Mouse (Mus musculus) forebrain, embryonic 16.5 days (tissue): ENCODE measurements around the gene Rab11fip3. TPM values are rescaled to one million over a fixed set of nuclear protein-coding genes. Genes with fewer than 3 reads are reported as not detected.
A peak's percentile ranks its signal among the peaks of the same experiment; 100 is the strongest.

Experiments
- ATAC-seq: fragments of 200-750 bp; cut with Nextera tagmentation; 2 replicates; pipeline ENCODE4 v1.8.0; 2017; ENCODE audit warnings: mild to moderate bottlenecking, moderate library complexity
- H3K27ac ChIP-seq: fragments of 300-500 bp; sonication (generic); 2 replicates; pipeline ENCODE4 v1.5.1; 2014; ENCODE audit warnings: low read length, control low read depth
- H3K27me3 ChIP-seq: fragments of 300-500 bp; sonication (generic); replicated peaks from 2 replicates; pipeline ENCODE4 v1.6.1; 2014; ENCODE audit warnings: low read length; ENCODE audit not compliant: control insufficient read depth, insufficient read depth
- H3K36me3 ChIP-seq: fragments of 300-500 bp; sonication (generic); 2 replicates; pipeline ENCODE4 v1.6.1; 2014; ENCODE audit not compliant: control insufficient read depth, insufficient read depth
- H3K4me1 ChIP-seq: fragments of 300-500 bp; sonication (generic); replicated peaks from 2 replicates; pipeline ENCODE4 v1.6.1; 2014; ENCODE audit warnings: low read length; ENCODE audit not compliant: control insufficient read depth, insufficient read depth
- H3K4me2 ChIP-seq: fragments of 300-500 bp; sonication (generic); 2 replicates; pipeline ENCODE4 v1.6.1; 2014; ENCODE audit warnings: mild to moderate bottlenecking, low read length, control low read depth
- H3K4me3 ChIP-seq: fragments of 300-500 bp; sonication (generic); replicated peaks from 2 replicates; pipeline ENCODE4 v1.5.1; 2014; ENCODE audit warnings: mild to moderate bottlenecking, low read length, control low read depth
- H3K9ac ChIP-seq: fragments of 300-500 bp; sonication (generic); replicated peaks from 2 replicates; pipeline ENCODE4 v1.6.1; 2014; ENCODE audit warnings: low read depth, low read length, control low read depth
- H3K9me3 ChIP-seq: fragments of 300-500 bp; sonication (generic); 2 replicates; pipeline ENCODE4 v1.6.1; 2016; ENCODE audit warnings: low read length; ENCODE audit not compliant: control insufficient read depth
- WGBS: fragments of 180-500 bp; shearing (Covaris S2); extraction: QIAGEN DNeasy Blood & Tissue Kit; methylation state at CpG from one replicate; pipeline ENCODE4 v1.1.7; 2014; 5-methylcytosine and 5-hydroxymethylcytosine counted together
- polyA plus RNA-seq: library from polyadenylated mRNA; unstranded; fragments of >200 nt; fragmentation: Nextera tagmentation; extraction: Ambion mirVana; gene quantifications from 2 replicates; pipeline ENCODE4 v1.2.1, GENCODE M21; 2015

The Rab11fip3 gene
- polyA plus RNA-seq, 1 experiment from 2014 or later: 39.9 TPM

DNA sequence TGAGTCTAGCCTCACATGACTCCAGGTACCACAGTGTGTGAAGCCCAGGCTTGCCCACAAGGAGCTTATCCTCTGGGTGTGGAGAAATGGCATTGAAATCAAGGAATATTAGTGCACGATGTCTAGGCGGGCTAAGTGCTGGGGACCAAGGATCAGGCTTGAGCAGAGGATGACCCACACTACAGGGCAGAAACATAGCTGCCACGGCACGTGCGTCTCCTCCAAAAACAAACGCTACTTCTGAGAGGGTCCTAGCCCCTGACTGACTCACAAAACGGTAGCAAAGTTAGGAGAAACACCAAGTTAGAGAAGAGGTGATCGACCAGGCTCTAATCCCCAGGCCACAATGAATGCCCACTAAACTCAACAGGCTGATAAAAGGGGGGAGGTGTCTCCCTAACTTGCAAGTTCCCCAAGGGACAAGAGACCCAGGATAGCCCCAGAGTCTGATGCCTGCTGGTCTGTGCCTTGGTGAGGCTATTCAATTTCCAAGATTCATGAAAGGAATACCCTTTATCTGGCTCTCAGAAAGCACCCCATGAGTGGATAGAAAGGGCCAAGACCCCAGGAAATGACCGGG is 25.3 kb upstream of the Rab11fip3 start:
- Histone ChIP-seq H3K36me3 (no peaks in the 10 kb centered on the region), H3K4me3 (peak overlapping the region; percentile 60), H3K4me2 (peak overlapping the region; percentile 72), H3K9me3 (no peaks in the 10 kb centered on the region), H3K4me1 (peaks cover 6% of the 10 kb centered on the region), H3K27me3 (no peaks in the 10 kb centered on the region), H3K27ac (no peak overlapping the region), H3K9ac (peak overlapping the region; percentile 79)
- WGBS: 27% methylated on average over 9 of the region's 9 CpGs
- no peak for ATAC-seq

DNA sequence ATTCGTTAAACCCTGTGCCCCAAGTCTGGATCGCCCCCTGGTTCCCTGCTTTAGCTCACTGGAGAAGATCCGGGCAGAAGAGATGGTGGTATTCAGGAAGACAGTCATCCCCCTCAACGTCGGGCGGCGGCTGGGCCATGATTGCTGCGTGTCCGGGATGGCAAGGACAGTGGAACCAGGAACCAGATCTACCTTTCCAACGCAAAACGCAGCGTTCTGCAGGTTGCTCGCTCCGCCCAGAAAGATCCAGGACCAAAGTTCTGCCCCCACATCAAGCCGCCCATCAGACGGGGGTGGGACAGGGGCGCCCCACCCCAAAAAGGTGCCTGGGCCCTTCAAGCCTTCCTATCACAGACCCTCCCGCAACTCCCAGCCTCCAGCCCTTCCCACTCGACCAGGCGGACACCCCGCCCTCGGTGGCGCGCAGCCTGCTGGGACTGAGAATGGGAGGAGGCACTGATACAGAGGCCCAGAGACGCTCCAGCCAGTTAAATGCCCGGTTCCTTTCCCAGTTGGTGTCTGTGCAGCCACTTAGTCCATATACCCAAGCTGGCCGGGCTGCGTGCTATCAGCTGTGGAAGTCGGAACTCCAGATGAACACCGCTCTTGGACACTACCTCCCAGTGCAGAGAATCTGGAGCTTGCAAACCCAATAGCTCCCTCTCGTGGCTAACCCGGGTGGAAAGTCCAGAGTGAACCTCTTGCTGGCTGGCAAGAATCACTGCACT is 20.7 kb upstream of the Rab11fip3 start, which contains the start of gene Decr2:
Decr2 (minus strand) TSS at position 433 of the 728 bp plus-strand sequence.
- H3K27me3 ChIP-seq: no peaks in the 10 kb centered on the region
- peak within 1 kb of the TSS; percentile 68 for H3K27ac ChIP-seq
- 1% methylated on average over 32 of the region's 32 CpGs for WGBS
- no peaks in the 10 kb centered on the region for H3K36me3 ChIP-seq
- H3K4me3 ChIP-seq: peak within 1 kb of the TSS; percentile 58
- peak within 1 kb of the TSS; percentile 83 for H3K4me2 ChIP-seq
- peak; percentile 90 for ATAC-seq
- no peaks in the 10 kb centered on the region for H3K9me3 ChIP-seq
- peaks cover 7% of the 10 kb centered on the region for H3K4me1 ChIP-seq
- H3K9ac ChIP-seq: peak within 1 kb of the TSS; percentile 74

DNA sequence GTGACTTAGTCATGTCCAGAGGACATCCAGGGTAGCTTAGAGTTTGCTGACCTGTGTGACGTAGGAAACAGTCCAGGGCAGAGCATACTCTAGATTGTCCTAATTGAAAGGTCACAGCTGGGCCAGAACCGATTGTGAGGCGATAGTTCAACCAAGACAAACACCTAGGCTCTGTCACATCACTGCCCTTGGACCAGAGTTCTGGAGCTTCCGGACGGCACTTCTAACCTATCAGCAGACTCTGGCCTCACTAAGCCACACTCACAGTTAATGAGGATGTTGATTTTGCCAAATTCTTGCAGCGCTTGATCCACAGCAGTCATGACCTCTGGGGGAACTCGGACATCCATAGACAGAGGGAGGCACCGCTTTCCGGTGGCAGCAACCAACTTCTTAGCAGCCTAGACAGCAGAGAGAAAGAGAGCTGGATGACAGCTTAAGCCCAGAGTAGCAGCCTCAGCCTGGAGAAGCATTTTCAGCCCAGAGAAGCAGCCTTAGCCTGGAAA is 17.8 kb upstream of the Rab11fip3 start:
- ATAC-seq: no peak
- no peaks in the 10 kb centered on the region for H3K36me3 ChIP-seq
- peaks cover 7% of the 10 kb centered on the region for H3K4me1 ChIP-seq
- WGBS: 90% methylated on average over 9 of the region's 9 CpGs
- no peak overlapping the region for H3K4me3 ChIP-seq
- no peak overlapping the region for H3K27ac ChIP-seq
- no peaks in the 10 kb centered on the region for H3K9me3 ChIP-seq
- no peak overlapping the region for H3K4me2 ChIP-seq
- H3K9ac ChIP-seq: no peak overlapping the region
- no peaks in the 10 kb centered on the region for H3K27me3 ChIP-seq

DNA sequence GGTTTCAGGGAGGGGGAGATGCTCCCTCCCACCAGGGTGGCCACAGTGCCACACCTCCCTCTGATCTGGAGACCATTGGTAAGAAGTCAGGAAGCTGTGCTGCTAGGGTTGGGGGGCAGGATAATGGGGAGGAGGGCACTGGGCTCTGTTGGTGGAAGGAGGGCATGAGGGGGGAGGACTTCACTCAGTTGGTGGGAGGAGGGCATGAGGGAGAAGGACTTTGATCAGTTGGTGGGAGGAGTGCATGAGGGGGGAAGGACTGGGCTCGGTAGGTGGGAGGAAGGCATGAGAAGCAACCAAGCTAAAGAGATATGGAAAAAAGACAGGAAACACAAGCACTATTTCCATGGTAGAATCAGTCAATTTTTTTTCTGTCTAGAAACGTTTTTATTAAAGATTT is 11.5 kb upstream of the Rab11fip3 start:
- no peaks in the 10 kb centered on the region for H3K4me1 ChIP-seq
- 49% methylated on average over 2 of the region's 2 CpGs for WGBS
- H3K4me2 ChIP-seq: no peak overlapping the region
- H3K27ac ChIP-seq: no peak overlapping the region
- H3K36me3 ChIP-seq: no peaks in the 10 kb centered on the region
- no peaks in the 10 kb centered on the region for H3K9me3 ChIP-seq
- ATAC-seq: no peak
- H3K4me3 ChIP-seq: no peak overlapping the region
- no peaks in the 10 kb centered on the region for H3K27me3 ChIP-seq
- no peak overlapping the region for H3K9ac ChIP-seq

DNA sequence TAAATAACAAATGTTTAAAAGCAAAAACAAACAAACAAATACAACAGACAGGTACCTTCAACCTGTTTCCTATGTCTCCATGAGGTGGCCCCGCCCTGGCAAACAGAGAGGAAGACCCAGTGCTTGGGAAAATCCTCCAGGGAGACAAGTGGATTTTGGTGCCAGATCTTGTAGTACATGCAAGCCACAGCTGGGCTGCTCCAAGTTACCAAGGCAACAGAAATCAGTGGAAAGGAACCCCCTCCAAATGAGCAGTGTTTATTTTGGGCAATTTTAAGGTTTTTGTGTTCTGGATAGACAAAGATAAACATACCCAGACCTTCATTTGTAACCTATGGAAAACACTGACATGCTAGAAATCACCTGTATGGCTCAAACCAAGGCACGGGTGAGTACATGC is 9.5 kb upstream of the Rab11fip3 start:
- no peak for ATAC-seq
- WGBS: 63% methylated on average over 2 of the region's 2 CpGs
- H3K27ac ChIP-seq: no peak overlapping the region
- H3K9ac ChIP-seq: no peak overlapping the region
- H3K36me3 ChIP-seq: no peaks in the 10 kb centered on the region
- H3K4me3 ChIP-seq: no peak overlapping the region
- no peak overlapping the region for H3K4me2 ChIP-seq
- no peaks in the 10 kb centered on the region for H3K27me3 ChIP-seq
- no peaks in the 10 kb centered on the region for H3K9me3 ChIP-seq
- no peaks in the 10 kb centered on the region for H3K4me1 ChIP-seq

DNA sequence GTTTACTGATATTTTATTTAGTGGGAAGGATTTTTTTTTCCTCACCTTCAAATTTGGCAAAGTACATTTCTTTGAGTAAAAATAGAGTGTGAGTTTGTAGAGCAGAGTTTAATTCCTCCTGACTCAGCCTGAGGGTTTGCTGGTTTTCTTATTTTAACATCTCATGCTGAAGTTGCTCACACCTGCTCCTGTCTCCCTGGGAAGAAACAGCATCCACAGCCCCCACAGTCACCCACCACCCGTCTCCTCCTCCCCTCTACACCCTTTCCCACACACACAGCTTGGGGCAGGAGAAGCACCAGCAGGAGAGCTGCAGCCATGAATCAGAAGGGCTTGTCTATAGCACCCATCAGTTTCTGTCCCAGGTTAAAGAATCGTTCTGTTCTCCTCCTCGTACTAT is 5.9 kb upstream of the Rab11fip3 start:
- Histone ChIP-seq H3K9me3 (no peaks in the 10 kb centered on the region), H3K4me2 (no peak overlapping the region), H3K4me3 (no peak overlapping the region), H3K9ac (no peak overlapping the region), H3K27me3 (0 out of 2 replicates have a peak, but pooled peaks cover 2% of the 10 kb centered on the region), H3K36me3 (no peaks in the 10 kb centered on the region), H3K27ac (no peak overlapping the region), H3K4me1 (no peaks in the 10 kb centered on the region)
- no peak for ATAC-seq
- WGBS: 74% methylated on average over 3 of the region's 3 CpGs

DNA sequence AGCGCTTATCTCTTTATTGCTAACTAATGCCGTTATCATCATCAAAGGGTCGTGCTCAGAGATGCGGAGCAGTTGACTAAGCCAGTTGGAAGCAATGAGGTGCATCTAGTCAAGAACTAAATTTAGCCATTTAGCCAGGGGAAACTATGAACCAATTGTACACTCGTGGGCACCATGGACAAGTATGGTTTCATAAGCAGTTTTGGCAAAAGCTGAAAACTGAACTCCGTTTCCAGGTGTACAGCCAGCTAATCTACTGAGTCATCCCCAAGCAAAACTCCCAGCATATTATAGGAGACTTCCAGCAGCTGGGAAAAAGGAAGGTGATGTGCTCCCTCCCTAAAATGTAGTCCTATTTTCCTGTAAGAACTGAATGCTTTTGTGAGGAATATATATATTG is 781 bp upstream of the Rab11fip3 start:
- Histone ChIP-seq H3K27ac (no peak overlapping the region), H3K4me3 (peak overlapping the region; percentile 99), H3K4me2 (peak overlapping the region; percentile 100), H3K27me3 (0 out of 2 replicates have a peak, but pooled peaks cover 2% of the 10 kb centered on the region), H3K36me3 (no peaks in the 10 kb centered on the region), H3K4me1 (peaks cover 29% of the 10 kb centered on the region), H3K9ac (peak overlapping the region; percentile 98; the same call in 1 of the 2 replicates), H3K9me3 (no peaks in the 10 kb centered on the region)
- no peak for ATAC-seq
- 34% methylated on average over 6 of the region's 6 CpGs for WGBS

DNA sequence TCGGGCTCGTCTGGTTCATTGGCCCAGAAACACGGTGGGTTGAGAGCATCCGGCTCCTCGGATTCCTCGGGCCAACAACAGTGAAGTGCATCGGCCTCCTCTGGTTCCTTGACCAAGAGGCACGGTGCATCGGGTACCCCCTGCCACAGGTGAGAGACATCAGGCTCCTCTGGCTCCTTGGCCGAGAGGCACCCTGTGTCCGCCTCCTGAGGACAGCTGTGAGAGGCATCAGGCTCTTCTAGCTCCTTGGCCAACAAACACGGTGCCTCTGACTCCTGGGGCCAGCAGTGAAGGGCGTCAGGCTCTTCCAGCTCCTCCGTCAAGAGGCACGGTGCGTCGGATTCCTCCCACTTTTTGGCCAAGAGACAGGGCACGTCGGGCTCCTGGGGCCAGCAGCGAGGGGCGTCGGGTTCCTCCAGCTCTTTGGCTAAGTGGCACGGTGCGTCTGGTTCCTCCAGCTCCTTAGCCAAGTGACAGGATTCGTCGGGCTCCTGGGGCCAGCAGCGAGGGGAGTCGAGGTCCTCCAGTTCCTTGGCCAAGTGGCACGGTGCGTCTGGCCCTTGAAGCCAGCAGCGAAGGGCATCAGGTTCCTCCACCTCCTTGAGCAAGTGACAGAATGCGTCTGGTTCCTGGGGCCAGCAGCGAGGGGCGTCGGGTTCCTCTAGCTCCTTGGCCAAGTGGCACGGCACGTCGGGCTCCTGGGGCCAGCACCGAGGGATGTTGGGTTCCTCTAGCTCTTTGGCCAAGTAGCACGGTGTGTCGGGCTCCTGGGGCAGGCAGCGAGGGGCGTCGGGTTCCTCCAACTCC is 1.1 kb downstream of the Rab11fip3 start:
- peak overlapping the region; percentile 100 for H3K4me2 ChIP-seq
- WGBS: 2% methylated on average over 44 of the region's 44 CpGs
- H3K27ac ChIP-seq: peak overlapping the region; percentile 92
- H3K36me3 ChIP-seq: peaks cover 5% of the 10 kb centered on the region
- H3K9ac ChIP-seq: peak overlapping the region; percentile 98
- ATAC-seq: no peak; the same call in 1 of the 2 replicates
- no peaks in the 10 kb centered on the region for H3K9me3 ChIP-seq
- H3K4me1 ChIP-seq: peaks cover 45% of the 10 kb centered on the region
- H3K27me3 ChIP-seq: 0 out of 2 replicates have a peak, but pooled peaks cover 2% of the 10 kb centered on the region
- peak overlapping the region; percentile 99 for H3K4me3 ChIP-seq

DNA sequence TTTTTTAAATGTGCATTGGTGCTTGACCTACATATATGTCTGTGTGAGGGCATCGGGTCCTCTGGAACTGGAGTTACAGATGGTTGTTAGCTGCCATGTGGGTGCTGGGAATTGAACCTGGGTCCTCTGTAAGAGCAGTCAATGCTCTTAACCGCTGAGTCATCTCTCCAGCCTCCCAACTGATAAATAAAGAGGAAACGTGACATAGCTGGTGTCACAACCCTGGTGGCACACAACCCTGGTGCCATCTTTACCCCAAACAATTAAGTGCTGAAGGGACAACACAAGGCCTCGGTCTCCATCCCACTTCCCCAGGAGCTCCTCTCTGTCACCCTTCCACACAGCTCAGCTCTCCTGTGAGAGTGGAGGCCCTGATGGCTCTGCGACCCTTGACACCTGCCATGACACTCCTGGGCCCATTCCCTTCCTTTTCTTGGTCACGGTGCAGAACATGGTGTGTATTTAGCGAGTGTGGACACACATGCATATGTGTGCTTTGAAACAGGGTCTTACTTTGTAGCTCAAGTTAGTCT is 2.8 kb downstream of the Rab11fip3 start:
- peak overlapping the region; percentile 99 for H3K4me3 ChIP-seq
- H3K4me1 ChIP-seq: peaks cover 57% of the 10 kb centered on the region
- no peak overlapping the region for H3K27ac ChIP-seq
- H3K36me3 ChIP-seq: peaks cover 5% of the 10 kb centered on the region
- peak overlapping the region; percentile 100 for H3K4me2 ChIP-seq
- peak overlapping the region; percentile 98 for H3K9ac ChIP-seq
- no peaks in the 10 kb centered on the region for H3K9me3 ChIP-seq
- no peak for ATAC-seq
- no peaks in the 10 kb centered on the region for H3K27me3 ChIP-seq
- WGBS: 89% methylated on average over 7 of the region's 7 CpGs
